Mouse (Mus musculus) MEL (cell line): ENCODE data around the gene Fam166b. TPM values are rescaled to one million over a fixed set of nuclear protein-coding genes. Genes with fewer than 3 reads are reported as not detected.

Experiments used
- DNase-seq: peaks from one replicate; pipeline ENCODE4 v3.0.0; 2011; ENCODE audit warnings: low read depth, low spot score
- H3K27ac ChIP-seq: 2 replicates; pipeline ENCODE4 v1.5.1; 2012; ENCODE audit warnings: low read depth, mild to moderate bottlenecking, control low read depth, low read length, moderate library complexity; ENCODE audit not compliant: control insufficient read depth
- H3K27me3 ChIP-seq, 2 experiments: fragments of 150-350 bp in 1 of 2; sonication (generic) in 1 of 2; 2 replicates each; pipeline ENCODE4 v1.6.1; 2012; ENCODE audit warnings: low read length in 2 of 2, mild to moderate bottlenecking in 2 of 2, improper control_type of control experiment in 1 of 2, moderate library complexity in 1 of 2; ENCODE audit not compliant: insufficient read depth in 2 of 2, control insufficient read depth in 1 of 2
- H3K36me3 ChIP-seq, 2 experiments: 2 replicates each; pipeline ENCODE4 v1.6.1; 2012 to 2014; ENCODE audit warnings: low read length in 2 of 2, improper control_type of control experiment in 1 of 2, inconsistent platforms in 1 of 2, mild to moderate bottlenecking in 1 of 2; ENCODE audit not compliant: insufficient read depth in 2 of 2, control insufficient read depth in 1 of 2
- H3K4me1 ChIP-seq, 2 experiments: fragments of 150-350 bp in 1 of 2; sonication (generic) in 1 of 2; 2 replicates each; pipeline ENCODE4 v1.6.1; 2012; ENCODE audit warnings: low read length in 2 of 2, improper control_type of control experiment in 1 of 2, mild to moderate bottlenecking in 1 of 2; ENCODE audit not compliant: insufficient read depth in 2 of 2, control insufficient read depth in 1 of 2
- H3K4me3 ChIP-seq, 2 experiments: fragments of 150-350 bp in 1 of 2; sonication (generic) in 1 of 2; 2 replicates each; pipeline ENCODE4 v1.5.1; 2012; ENCODE audit warnings: low read depth in 2 of 2, low read length in 2 of 2, mild to moderate bottlenecking in 2 of 2, moderate library complexity in 2 of 2, control low read depth in 1 of 2, improper control_type of control experiment in 1 of 2; ENCODE audit not compliant: control insufficient read depth in 1 of 2, insufficient read depth in 1 of 2
- H3K79me2 ChIP-seq: 2 replicates; pipeline ENCODE4 v1.6.1; 2012; ENCODE audit warnings: mild to moderate bottlenecking, low read length, moderate library complexity; ENCODE audit not compliant: control insufficient read depth, poor library complexity, insufficient read depth
- H3K9ac ChIP-seq: 2 replicates; pipeline ENCODE4 v1.6.1; 2012; ENCODE audit warnings: low read depth, mild to moderate bottlenecking, control low read depth, low read length, moderate library complexity; ENCODE audit not compliant: control insufficient read depth, poor library complexity, severe bottlenecking
- H3K9me3 ChIP-seq: fragments of 150-350 bp; sonication (generic); replicated peaks from 2 replicates; pipeline ENCODE4 v1.6.1; 2012; ENCODE audit warnings: mild to moderate bottlenecking, low read length, improper control_type of control experiment, moderate library complexity; ENCODE audit not compliant: insufficient read depth
- BHLHE40 ChIP-seq: IDR thresholded peaks from 2 replicates; pipeline ENCODE4 v1.6.1; 2012; ENCODE audit warnings: low read depth, mild to moderate bottlenecking, inconsistent platforms, low read length, improper control_type of control experiment, borderline replicate concordance
- CHD1 ChIP-seq: IDR thresholded peaks from 2 replicates; pipeline ENCODE4 v1.6.1; 2012; ENCODE audit warnings: low read depth, mild to moderate bottlenecking, inconsistent platforms, low read length, improper control_type of control experiment
- CHD2 ChIP-seq: IDR thresholded peaks from 2 replicates; pipeline ENCODE4 v1.6.1; 2011; ENCODE audit warnings: low read length, improper control_type of control experiment
- CTCF ChIP-seq, 3 experiments: IDR thresholded peaks in 2 of 3; conservative IDR thresholded peaks in 1 of 3; 2 replicates each; pipeline ENCODE4 v1.5.1; 2011 to 2012; ENCODE audit warnings: low read length in 3 of 3, low read depth in 2 of 3, mild to moderate bottlenecking in 2 of 3, improper control_type of control experiment in 1 of 3, inconsistent platforms in 1 of 3, mixed read lengths in 1 of 3, moderate library complexity in 1 of 3; ENCODE audit not compliant: control insufficient read depth in 1 of 3, insufficient read depth in 1 of 3, poor library complexity in 1 of 3, severe bottlenecking in 1 of 3
- E2F4 ChIP-seq: IDR thresholded peaks from 2 replicates; pipeline ENCODE4 v1.6.1; 2011; ENCODE audit warnings: low read depth, low read length, improper control_type of control experiment, borderline replicate concordance
- ELF1 ChIP-seq: IDR thresholded peaks from 2 replicates; pipeline ENCODE4 v1.6.1; 2014; ENCODE audit warnings: low read depth, mild to moderate bottlenecking, inconsistent platforms, low read length, improper control_type of control experiment, moderate library complexity
- EP300 ChIP-seq, 2 experiments: IDR thresholded peaks; 2 replicates each; pipeline ENCODE4 v1.6.1; 2011; ENCODE audit warnings: improper control_type of control experiment in 2 of 2, low read length in 2 of 2, low read depth in 1 of 2, mild to moderate bottlenecking in 1 of 2
- ETS1 ChIP-seq: IDR thresholded peaks from 2 replicates; pipeline ENCODE4 v1.6.1; 2012; ENCODE audit warnings: low read depth, mild to moderate bottlenecking, inconsistent platforms, low read length, improper control_type of control experiment, moderate library complexity
- GABPA ChIP-seq: IDR thresholded peaks from 2 replicates; pipeline ENCODE4 v1.6.1; 2012; ENCODE audit warnings: low read depth, mild to moderate bottlenecking, inconsistent platforms, low read length, improper control_type of control experiment, moderate library complexity
- GATA1 ChIP-seq: IDR thresholded peaks from 2 replicates; pipeline ENCODE4 v1.6.1; 2011; ENCODE audit warnings: low read depth, low read length, improper control_type of control experiment
- HCFC1 ChIP-seq: IDR thresholded peaks from 2 replicates; pipeline ENCODE4 v1.6.1; 2012; ENCODE audit warnings: low read depth, mild to moderate bottlenecking, inconsistent platforms, low read length, improper control_type of control experiment, moderate library complexity
- JUND ChIP-seq: IDR thresholded peaks from 2 replicates; pipeline ENCODE4 v1.6.1; 2011; ENCODE audit warnings: low read depth, mild to moderate bottlenecking, improper control_type of control experiment, low read length
- KAT2A ChIP-seq: conservative IDR thresholded peaks from 2 replicates; pipeline ENCODE4 v1.6.1; 2012; ENCODE audit warnings: low read depth, low read length, improper control_type of control experiment, inconsistent platforms
- MAFK ChIP-seq: IDR thresholded peaks from 2 replicates; pipeline ENCODE4 v1.6.1; 2011; ENCODE audit warnings: low read depth, mild to moderate bottlenecking, low read length, improper control_type of control experiment, borderline replicate concordance
- MAX ChIP-seq: IDR thresholded peaks from 2 replicates; pipeline ENCODE4 v1.6.1; 2011; ENCODE audit warnings: low read length, improper control_type of control experiment
- MAZ ChIP-seq: IDR thresholded peaks from 2 replicates; pipeline ENCODE4 v1.6.1; 2012; ENCODE audit warnings: low read depth, mild to moderate bottlenecking, inconsistent platforms, low read length, improper control_type of control experiment
- MEF2A ChIP-seq: IDR thresholded peaks from 2 replicates; pipeline ENCODE4 v1.6.1; 2014; ENCODE audit warnings: low read depth, mild to moderate bottlenecking, inconsistent platforms, low read length, improper control_type of control experiment; ENCODE audit not compliant: poor library complexity, insufficient replicate concordance, severe bottlenecking; ENCODE audit errors: extremely low read depth
- MXI1 ChIP-seq: IDR thresholded peaks from 2 replicates; pipeline ENCODE4 v1.6.1; 2011; ENCODE audit warnings: mild to moderate bottlenecking, low read depth, low read length, improper control_type of control experiment
- MYB ChIP-seq: IDR thresholded peaks from 2 replicates; pipeline ENCODE4 v1.6.1; 2011; ENCODE audit warnings: mild to moderate bottlenecking, low read depth, low read length, improper control_type of control experiment
- MYC ChIP-seq: IDR thresholded peaks from 2 replicates; pipeline ENCODE4 v1.6.1; 2011; ENCODE audit warnings: low read depth, mild to moderate bottlenecking, low read length, improper control_type of control experiment, moderate library complexity
- NELFE ChIP-seq: IDR thresholded peaks from 2 replicates; pipeline ENCODE4 v1.6.1; 2011; ENCODE audit warnings: low read depth, low read length, improper control_type of control experiment
- NRF1 ChIP-seq: IDR thresholded peaks from 2 replicates; pipeline ENCODE4 v1.6.1; 2014; ENCODE audit warnings: low read depth, mild to moderate bottlenecking, inconsistent platforms, low read length, improper control_type of control experiment, moderate library complexity; ENCODE audit not compliant: poor library complexity, insufficient read depth, severe bottlenecking
- POLR2A ChIP-seq, 2 experiments: IDR thresholded peaks; 2 replicates each; pipeline ENCODE4 v1.6.1; 2011 to 2012; ENCODE audit warnings: low read length in 2 of 2, mild to moderate bottlenecking in 2 of 2, control low read depth in 1 of 2, improper control_type of control experiment in 1 of 2, low read depth in 1 of 2, moderate library complexity in 1 of 2; ENCODE audit not compliant: control insufficient read depth in 1 of 2, insufficient read depth in 1 of 2, poor library complexity in 1 of 2
- POLR2AphosphoS2 ChIP-seq: IDR thresholded peaks from 2 replicates; pipeline ENCODE4 v1.6.1; 2011; ENCODE audit warnings: low read length, improper control_type of control experiment
- POLR2AphosphoS5 ChIP-seq: IDR thresholded peaks from 2 replicates; pipeline ENCODE4 v1.6.1; 2012; ENCODE audit warnings: low read depth, borderline replicate concordance, mild to moderate bottlenecking, inconsistent platforms, low read length, moderate library complexity, mixed read lengths
- RAD21 ChIP-seq: IDR thresholded peaks from 2 replicates; pipeline ENCODE4 v1.6.1; 2011; ENCODE audit warnings: mild to moderate bottlenecking, low read depth, low read length, improper control_type of control experiment
- RCOR1 ChIP-seq: IDR thresholded peaks from 2 replicates; pipeline ENCODE4 v1.6.1; 2012; ENCODE audit warnings: low read depth, mild to moderate bottlenecking, inconsistent platforms, low read length, improper control_type of control experiment
- SIN3A ChIP-seq: IDR thresholded peaks from 2 replicates; pipeline ENCODE4 v1.6.1; 2012; ENCODE audit warnings: low read length, improper control_type of control experiment, inconsistent platforms
- SMC3 ChIP-seq: IDR thresholded peaks from 2 replicates; pipeline ENCODE4 v1.6.1; 2011; ENCODE audit warnings: low read depth, low read length, improper control_type of control experiment
- TAL1 ChIP-seq: IDR thresholded peaks from 2 replicates; pipeline ENCODE4 v1.6.1; 2012; ENCODE audit warnings: mild to moderate bottlenecking, inconsistent platforms, low read length, moderate library complexity, mixed read lengths
- TBP ChIP-seq: IDR thresholded peaks from 2 replicates; pipeline ENCODE4 v1.8.0; 2011; ENCODE audit warnings: low read depth, low read length, improper control_type of control experiment
- TCF12 ChIP-seq: IDR thresholded peaks from 2 replicates; pipeline ENCODE4 v1.6.1; 2014; ENCODE audit warnings: low read depth, mild to moderate bottlenecking, inconsistent platforms, low read length, improper control_type of control experiment, moderate library complexity
- UBTF ChIP-seq: IDR thresholded peaks from 2 replicates; pipeline ENCODE4 v1.6.1; 2012; ENCODE audit warnings: low read depth, mild to moderate bottlenecking, inconsistent platforms, low read length, improper control_type of control experiment, moderate library complexity, borderline replicate concordance; ENCODE audit not compliant: insufficient read depth
- USF1 ChIP-seq: IDR thresholded peaks from 2 replicates; pipeline ENCODE4 v1.6.1; 2014; ENCODE audit warnings: low read depth, mild to moderate bottlenecking, inconsistent platforms, low read length, improper control_type of control experiment, moderate library complexity
- USF2 ChIP-seq, 2 experiments: IDR thresholded peaks; 2 replicates each; pipeline ENCODE4 v1.6.1; 2011 to 2012; ENCODE audit warnings: improper control_type of control experiment in 2 of 2, low read length in 2 of 2, borderline replicate concordance in 1 of 2, inconsistent platforms in 1 of 2, low read depth in 1 of 2, mild to moderate bottlenecking in 1 of 2; ENCODE audit not compliant: insufficient read depth in 1 of 2
- ZC3H11A ChIP-seq: IDR thresholded peaks from 2 replicates; pipeline ENCODE4 v1.6.1; 2012; ENCODE audit warnings: low read depth, mild to moderate bottlenecking, inconsistent platforms, low read length, improper control_type of control experiment
- ZKSCAN1 ChIP-seq: IDR thresholded peaks from 2 replicates; pipeline ENCODE4 v1.6.1; 2012; ENCODE audit warnings: low read depth, mild to moderate bottlenecking, inconsistent platforms, low read length, improper control_type of control experiment, moderate library complexity
- ZMIZ1 ChIP-seq: IDR thresholded peaks from 2 replicates; pipeline ENCODE4 v1.6.1; 2012; ENCODE audit warnings: low read depth, mild to moderate bottlenecking, inconsistent platforms, low read length, improper control_type of control experiment, moderate library complexity
- ZNF384 ChIP-seq: IDR thresholded peaks from 2 replicates; pipeline ENCODE4 v1.6.1; 2012; ENCODE audit warnings: low read depth, mild to moderate bottlenecking, inconsistent platforms, low read length, improper control_type of control experiment
- polyA plus RNA-seq, 2 experiments: library from polyadenylated mRNA; stranded (reverse) in 1 of 2; unstranded in 1 of 2; fragments of >175 nt in 1 of 2; fragments of >200 nt in 1 of 2; gene quantifications; 2 replicates each; pipeline versions ENCODE4 v1.2.1 to v1.2.4; 2012; ENCODE audit warnings: low replicate concordance in 2 of 2, low read depth in 1 of 2; ENCODE audit not compliant: insufficient read length in 2 of 2, insufficient read depth in 1 of 2, missing spikeins in 1 of 2
- total RNA-seq: library from RNA; depleted of rRNA; stranded (reverse); fragments of 300-350 nt; gene quantifications from 2 replicates; pipeline ENCODE4 v1.2.3, GENCODE M21; 2012

Gene Fam166b
- total and polyA plus RNA-seq, 3 experiments: not detected

- Histone ChIP-seq H3K79me2 (no peaks in the 10 kb centered on the region), H3K4me3 (no peak overlapping the region), H3K9me3 (no peaks in the 10 kb centered on the region), H3K4me1 (no peaks in the 10 kb centered on the region), H3K36me3 (no peaks in the 10 kb centered on the region), H3K27ac (no peak overlapping the region), H3K9ac (no peak overlapping the region), H3K27me3 (no peaks in the 10 kb centered on the region)
- DNase-seq: peak; percentile 91
- TF ChIP-seq NELFE: no peak
- no peak for TF ChIP-seq ZNF384
- no peak for TF ChIP-seq CHD2
- TF ChIP-seq CHD1: no peak
- no peak for TF ChIP-seq ETS1
- TF ChIP-seq MAZ: no peak
- no peak for TF ChIP-seq SIN3A
- TF ChIP-seq SMC3: peak; percentile 91
- no peak for TF ChIP-seq MAX
- no peak for TF ChIP-seq USF1
- no peak for TF ChIP-seq MYB
- no peak for TF ChIP-seq RCOR1
- no peak for TF ChIP-seq POLR2AphosphoS2
- no peak for TF ChIP-seq KAT2A
- TF ChIP-seq CTCF (IDR thresholded peaks at IDR 0.05 in 2 of 3, conservative IDR thresholded peaks at IDR 0.05 in 1 of 3; ENCODE audit: control insufficient read depth in 1 of 3, insufficient read depth in 1 of 3, low read depth in 2 of 3, low read length in 3 of 3, poor library complexity in 1 of 3, severe bottlenecking in 1 of 3): peak; percentile 72 to 95 (median 87)
- TF ChIP-seq MEF2A: no peak
- no peak for TF ChIP-seq POLR2A (IDR thresholded peaks at IDR 0.05; ENCODE audit: control insufficient read depth in 1 of 2, insufficient read depth in 1 of 2, low read depth in 1 of 2, low read length in 2 of 2, poor library complexity in 1 of 2)
- no peak for TF ChIP-seq EP300 (IDR thresholded peaks at IDR 0.05; ENCODE audit: low read depth in 1 of 2, low read length in 2 of 2)
- TF ChIP-seq GABPA: no peak
- no peak for TF ChIP-seq MXI1
- TF ChIP-seq ELF1: no peak
- TF ChIP-seq ZMIZ1: no peak
- no peak for TF ChIP-seq USF2 (IDR thresholded peaks at IDR 0.05; ENCODE audit: borderline replicate concordance in 1 of 2, insufficient read depth in 1 of 2, low read depth in 1 of 2, low read length in 2 of 2)
- no peak for TF ChIP-seq JUND
- TF ChIP-seq RAD21: peak; percentile 95
- TF ChIP-seq HCFC1: no peak
- TF ChIP-seq E2F4: no peak
- TF ChIP-seq NRF1: no peak
- peak; percentile 93 for TF ChIP-seq ZC3H11A
- peak; percentile 55; the same call in 1 of the 2 replicates for TF ChIP-seq GATA1
- TF ChIP-seq MYC: no peak
- TF ChIP-seq TAL1: no peak
- TF ChIP-seq MAFK: no peak
- no peak for TF ChIP-seq BHLHE40
- TF ChIP-seq TBP: no peak
- no peak for TF ChIP-seq TCF12
- TF ChIP-seq POLR2AphosphoS5: no peak
- TF ChIP-seq ZKSCAN1: no peak
- no peak for TF ChIP-seq UBTF
These were observed 2.8 kb upstream of the Fam166b start for GRCm38 (mm10) chr4:43431690-43432089.
